Mouse (Mus musculus) CD8-positive naive resting alpha-beta T cell, adult 2 months (primary cell): ENCODE measurements around the gene Cmklr1.

Experiments
- DNase-seq, 2 experiments: peaks; one replicate each; pipeline ENCODE4 v3.0.0; 2022; ENCODE audit warnings: low read depth in 2 of 2, low spot score in 2 of 2

Gene Cmklr1

DNA sequence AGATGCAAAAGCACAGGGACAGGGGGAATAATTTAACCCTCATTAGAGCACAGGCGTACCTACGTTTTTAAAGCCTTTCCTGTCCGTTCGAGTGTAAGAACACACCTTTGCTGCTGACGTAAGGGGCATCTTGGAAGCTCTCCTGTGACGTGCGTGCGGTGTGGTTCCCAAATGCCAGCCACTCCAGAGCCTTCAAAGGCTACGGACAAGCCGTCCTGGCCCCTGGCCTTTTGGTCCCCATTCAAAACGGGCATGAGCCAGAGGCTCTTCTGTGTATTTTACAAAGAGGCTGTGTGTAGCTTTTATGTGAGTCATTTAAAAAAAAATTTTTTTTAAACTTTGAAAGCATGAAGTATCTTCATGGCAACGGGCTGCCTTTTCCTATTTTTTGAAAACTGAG lies 4.6 kb upstream of the Cmklr1 start:
- DNase-seq = no peak

DNA sequence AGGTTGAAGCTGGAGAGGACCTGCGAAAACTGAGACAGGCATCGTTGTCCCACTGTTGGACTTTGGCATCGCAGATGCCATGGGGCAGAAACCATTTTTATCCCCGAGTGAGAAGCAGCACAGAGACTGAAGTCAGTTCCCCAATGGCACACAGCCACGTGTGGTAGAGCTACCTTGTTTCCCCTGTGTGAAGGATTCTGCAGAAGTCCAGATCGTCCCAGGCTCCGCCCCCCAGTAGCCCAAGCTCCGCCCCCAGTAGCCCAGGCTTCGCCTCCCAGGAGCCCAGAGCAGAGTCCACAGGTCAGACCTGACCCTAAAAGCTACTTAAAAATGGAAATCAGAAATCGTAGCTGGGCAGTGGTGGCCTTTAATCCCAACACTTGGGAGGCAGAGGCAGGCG lies 4.0 kb upstream of the Cmklr1 start:
- no peak for DNase-seq

DNA sequence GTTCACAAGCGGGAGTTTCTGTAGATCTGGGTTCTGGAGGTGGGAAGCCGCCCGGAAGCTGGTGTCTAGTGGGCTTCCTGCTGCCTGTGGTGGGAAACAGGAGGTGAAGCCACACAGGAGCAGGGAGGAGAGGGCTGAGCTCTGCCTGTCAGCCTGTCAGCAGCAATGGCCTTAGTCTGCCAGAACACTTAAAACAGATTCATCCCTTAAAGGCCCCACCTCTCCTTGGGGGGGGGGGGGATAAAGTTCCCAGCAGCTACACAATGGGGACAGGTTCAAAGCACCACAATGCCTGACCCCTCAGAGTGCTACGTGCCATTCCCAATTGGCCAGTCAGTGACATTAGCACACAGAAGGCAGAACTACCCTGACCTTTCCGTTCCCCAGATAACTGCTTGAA lies 2.0 kb upstream of the Cmklr1 start:
- DNase-seq = no peak

DNA sequence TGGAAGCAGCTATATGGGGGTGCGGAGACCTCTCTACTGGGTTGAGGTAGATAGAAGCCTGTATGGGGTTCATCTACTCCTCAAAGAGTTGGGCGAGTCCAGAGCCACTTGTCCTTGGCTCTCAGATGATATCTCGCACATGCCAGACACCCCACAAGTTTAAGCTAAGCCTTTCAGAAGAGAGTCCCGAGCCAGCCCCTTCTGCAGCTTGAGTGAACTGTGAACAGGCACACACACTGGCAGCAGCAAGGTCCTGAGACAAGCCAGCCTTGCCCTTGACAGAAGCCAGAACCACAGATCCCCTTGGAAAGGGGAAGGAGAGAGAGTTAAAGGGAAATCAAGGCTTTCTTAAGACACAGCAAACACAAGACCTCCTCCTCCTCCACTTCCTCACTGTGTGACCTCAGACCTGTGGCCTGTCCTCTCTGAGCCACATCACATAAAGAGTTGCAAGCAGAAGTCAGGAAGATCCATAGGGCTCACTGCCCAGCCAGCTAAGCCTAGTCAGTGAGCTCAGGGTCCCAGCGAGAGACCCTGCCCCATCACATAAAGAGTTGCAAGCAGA lies 1.5 kb downstream of the Cmklr1 start:
- no peak for DNase-seq

DNA sequence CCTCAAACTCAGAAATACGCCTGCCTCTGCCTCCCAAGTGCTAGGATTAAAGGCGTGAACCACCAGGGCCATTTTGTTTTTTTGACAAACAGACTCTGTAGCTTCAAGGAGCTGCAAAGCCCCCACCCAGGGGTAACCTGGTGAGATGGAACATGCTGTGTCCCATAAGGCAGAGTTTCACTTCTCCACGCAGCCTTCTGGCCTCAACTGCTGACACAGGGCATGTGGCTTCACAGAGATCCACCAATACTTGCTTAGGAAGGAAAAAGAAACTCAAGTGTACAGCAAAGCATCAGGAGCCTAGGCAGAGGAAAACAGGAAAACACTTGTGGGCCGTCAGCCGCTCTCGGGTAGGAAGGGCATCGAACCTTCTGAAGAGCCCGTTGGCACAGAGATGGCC lies 3.1 kb downstream of the Cmklr1 start:
- no peak for DNase-seq

DNA sequence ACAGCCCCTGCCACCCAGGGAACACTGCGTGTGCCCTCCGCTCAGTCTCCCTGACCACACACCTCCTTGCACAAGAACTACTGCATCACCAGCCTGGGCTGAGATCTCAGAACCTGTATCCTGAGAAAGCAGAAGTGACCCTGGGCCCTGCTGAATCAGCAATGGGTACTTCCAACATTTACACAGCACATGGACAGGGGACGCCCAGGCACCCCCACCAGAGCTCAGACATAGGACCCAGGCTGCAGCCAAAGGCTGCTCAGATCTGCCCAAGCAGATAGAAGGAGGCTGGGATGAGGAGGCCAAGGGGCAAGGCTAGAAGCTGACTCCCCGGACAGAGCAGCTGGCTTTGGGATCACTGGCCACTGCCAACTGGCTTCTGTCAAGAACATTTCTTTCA lies 5.7 kb downstream of the Cmklr1 start:
- DNase-seq = no peak

DNA sequence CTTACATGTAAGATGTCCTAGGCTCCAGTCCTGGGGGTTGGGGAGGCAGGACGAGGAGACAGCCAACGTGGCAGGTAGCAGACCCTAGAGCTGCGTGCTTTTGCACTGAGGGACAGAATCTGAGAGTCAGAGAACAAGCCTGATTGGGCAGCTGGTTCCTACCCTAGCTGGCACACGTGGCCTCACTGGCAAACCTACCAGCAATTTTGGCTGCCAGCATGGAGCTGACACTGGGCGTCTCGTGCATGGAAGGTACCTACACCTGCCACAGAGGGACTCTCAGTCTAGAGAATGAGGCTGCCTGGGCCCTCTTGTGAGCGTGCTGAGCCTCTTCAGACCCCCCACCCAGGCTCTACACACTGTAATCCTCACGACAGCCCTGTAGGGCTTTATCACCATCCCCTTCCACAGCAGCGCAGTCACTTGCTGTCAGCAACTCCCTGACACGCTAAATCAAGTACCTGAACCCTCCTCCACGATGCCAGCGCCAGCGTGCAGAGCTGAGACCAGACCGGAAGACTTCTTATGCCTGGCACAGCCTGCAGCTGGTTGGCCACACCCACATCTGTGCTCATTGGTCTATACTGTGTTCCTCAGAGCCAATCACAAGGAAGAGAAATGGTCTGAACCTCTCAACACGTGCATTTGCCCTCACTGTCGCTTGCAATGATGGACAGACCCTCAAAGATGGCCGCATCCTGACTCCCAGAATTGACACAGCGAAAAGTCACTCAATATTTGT lies 6.9 kb downstream of the Cmklr1 start:
- DNase-seq = no peak

DNA sequence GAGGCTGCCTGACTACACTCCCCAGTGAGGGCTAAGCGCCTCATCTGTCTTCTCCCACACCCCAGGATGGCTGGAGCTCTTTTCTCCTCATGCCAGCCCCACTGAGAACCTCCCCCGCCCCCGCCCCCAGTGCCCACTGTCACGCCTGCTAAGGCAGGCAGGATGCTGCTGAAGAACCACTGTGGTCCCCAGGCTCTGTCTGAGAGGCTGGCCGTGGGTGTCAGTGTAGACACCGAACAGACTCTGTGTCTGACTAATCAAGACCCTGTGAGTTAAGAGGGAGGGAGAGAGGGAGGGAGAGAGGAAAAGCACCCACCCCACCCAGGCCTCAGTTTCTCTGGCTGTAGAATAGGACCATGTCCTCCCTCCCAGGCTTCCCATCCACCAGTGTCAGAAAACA lies 9.2 kb downstream of the Cmklr1 start:
- DNase-seq = no peak

DNA sequence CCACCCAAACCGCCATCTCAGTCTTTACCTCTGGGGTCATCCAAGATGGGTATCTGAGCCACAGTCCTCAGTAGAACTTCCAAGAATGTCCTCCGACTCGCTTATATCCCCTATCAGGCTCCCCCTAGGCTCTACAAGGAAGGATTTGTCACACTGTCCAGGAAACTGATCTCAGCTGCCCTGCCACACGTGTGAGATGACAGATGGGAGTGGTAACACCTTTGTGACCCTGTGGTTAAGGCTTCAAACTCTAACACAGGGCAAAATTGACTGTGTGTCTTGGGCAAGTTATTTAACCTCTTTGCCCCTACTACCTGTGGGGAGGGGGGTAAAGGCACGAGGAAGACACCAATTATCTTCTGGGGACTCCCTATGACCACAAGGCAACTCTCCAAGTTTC lies 11.1 kb downstream of the Cmklr1 start:
- DNase-seq = no peak

DNA sequence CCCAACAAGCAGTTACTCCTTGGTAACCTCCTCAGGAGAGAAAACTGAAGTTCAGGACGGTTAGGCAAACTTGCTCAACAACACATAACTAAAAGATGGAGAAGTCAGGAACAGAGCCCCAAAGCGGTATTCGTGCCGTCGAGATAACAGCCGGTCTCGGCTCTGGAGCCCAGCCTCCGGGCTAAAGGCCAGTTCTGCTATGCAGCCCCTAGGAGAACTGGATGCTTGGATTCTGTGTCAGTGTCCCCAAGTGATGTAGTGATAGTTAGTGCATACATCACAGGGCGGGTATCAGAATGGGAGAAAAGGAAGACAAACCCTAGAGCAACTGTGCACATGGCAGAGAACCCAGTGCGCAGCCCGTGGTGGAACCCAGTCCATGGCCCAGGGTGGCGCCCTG lies 12.2 kb downstream of the Cmklr1 start:
- no peak for DNase-seq

DNA sequence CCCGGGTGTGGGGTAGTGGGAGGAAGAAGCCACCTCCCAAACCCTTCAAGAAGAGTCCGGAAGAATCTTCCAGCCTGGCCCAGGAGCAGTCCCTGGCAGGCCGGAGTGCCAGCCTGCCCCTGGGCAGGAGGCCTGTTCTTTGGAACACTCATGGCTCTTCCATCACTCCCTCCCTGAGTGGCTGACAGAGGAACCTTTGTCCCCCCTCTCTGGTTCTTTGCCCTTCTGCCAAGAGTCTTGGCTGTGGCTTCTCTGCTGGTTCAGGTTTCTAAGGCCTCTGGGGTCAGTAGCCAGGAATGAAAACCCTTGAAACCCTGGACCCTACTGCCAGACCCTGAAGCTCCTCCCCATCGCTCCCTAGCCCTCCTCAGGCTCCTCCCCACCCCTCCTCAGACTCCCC lies 12.6 kb downstream of the Cmklr1 start:
- no peak for DNase-seq

DNA sequence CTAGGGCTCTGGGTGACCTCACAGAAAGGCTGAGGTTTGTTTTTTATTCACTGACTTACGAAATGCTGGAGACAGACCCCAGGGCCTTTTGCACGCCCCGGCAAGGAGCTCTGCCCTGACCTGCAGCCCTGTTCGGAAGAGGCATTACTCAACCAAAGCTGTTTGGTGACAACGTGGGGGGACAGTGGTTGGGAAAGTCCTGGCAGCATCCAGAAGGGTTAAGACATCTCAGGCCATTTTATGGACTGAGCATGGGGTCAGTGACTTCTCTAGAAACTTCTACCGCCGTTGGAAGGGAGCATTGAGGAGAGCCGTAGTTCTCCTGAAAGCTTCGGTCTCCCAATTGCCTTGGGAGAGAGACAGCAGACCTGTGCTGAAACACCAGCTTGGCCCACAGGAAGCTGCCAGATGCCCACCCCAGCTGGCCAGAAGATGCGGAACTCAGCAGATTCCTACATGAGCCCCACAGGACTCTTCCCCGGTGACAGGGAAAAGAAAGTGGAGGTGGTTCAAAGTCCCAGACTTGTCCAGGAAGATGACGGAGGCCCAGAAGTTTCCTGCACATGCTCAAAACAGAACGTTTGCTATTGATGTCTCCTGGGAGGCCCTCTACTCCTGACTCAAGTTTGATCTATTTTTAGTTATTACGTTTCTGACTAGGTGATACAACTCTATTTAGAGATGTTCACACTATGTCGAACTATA lies 14.2 kb downstream of the Cmklr1 start:
- DNase-seq = no peak

DNA sequence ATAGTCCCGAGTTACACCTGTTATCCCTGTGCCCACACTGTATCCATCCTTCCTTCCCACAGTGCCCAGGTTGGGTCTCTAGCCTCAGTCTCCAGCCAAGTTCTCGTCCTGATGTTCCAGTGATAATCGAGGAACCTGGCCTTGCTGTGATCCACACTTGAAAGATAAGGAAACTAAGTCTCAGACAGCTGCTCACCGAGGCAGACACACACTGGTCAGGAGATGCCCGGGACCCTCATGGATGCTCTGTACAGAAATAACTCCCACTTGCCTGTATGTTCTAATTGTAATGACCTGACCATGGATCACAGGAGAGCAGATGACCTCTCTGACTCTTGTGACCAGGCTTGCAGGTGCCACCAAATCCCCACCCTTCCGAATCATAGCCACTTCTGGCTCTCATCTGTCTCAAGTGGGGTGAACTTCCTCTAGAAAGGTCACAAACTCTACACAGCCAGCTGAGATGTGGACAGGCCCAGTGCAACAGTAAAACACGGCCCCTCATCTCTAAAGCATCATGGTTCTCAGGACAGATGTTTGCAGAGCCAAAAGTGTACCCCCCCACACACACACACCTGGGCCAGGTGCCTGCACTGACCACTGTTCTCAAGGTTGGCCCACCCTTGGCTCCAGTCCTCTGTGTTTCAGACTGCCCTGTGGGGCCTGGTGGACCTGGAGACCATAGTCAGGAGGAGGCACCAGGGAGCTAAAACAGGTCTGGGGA lies 15.2 kb downstream of the Cmklr1 start:
- no peak for DNase-seq

DNA sequence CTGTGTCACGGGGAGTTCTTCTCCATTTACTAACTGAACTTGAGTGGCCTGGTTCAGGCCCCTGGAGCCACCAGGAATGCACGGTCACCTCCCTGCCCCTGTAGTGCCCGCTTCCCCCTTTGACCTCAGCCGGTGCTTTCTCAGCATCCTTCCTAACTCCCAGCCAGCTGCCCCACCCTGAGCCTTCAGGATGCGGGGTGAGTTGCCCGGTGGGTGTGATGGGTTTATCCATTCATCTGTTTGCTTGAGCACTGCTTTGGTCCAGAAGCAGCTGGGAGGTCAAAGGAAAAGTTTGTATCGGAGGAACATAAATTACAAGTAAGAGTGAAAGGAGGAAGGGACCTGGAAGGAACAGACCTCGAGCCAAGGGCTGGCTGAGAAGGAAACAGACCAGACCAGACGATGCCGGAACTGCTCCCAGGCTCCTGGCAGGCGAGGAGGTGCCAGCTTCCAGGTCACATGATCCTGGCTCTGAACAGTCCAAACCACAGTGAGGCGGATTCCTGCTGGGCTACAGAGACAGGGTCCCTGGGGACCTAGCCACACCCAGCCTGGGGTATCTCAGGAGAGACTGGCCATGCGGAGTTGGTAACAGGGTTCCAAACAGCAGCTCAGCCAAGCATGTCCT lies 16.1 kb downstream of the Cmklr1 start:
- no peak for DNase-seq

DNA sequence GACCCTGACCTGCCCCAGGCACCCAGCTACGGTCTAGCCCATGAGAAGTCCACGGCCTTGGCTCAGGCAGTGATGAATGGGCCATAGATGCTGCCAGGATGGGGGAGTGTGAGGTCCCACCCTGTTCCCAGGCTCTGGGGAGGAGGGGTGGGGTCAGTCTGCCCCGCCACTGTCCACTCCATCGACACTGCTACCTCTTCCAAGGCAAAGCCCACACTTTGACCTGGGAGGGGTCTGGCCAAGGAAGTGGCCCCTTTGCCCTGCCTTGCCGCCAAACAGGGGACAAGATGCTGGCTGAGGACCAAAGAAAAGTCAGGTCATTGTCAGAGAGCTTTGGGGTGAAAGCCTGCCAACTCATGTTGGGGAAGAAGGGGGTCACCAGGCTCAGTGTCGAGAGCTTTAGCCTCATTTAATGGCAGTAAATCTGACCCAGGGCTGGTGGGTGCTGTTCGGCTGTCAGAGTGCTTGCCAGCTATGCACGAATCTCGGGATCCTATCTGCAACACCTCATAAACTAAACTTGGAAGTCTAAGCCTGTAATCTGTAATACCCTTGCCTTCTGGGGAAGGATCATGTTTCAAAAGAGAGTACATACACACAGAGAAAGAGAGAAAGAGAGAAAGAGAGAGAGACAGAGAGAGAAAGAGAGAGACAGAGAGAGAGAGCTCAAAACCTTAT lies 17.1 kb downstream of the Cmklr1 start:
- no peak for DNase-seq

DNA sequence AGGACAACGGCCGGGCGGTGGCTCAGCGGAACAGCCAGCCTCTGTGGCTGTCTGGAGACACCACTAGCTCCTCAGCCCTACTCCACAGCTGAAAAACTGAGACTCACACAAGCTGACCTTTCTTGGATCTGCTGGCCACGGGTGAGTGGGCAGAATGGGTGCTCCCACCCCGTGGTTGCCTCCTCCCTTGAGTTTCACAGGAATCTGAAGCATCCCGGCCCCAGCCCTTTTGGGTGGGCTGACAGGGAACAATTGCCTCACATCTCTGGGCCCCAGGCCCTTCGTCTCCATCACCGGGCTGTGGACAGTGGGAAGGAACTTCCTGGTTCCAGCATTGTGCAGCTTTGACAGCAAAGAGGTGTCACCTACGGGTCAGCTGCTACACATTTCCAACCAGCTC lies 20.1 kb downstream of the Cmklr1 start:
- DNase-seq = no peak

DNA sequence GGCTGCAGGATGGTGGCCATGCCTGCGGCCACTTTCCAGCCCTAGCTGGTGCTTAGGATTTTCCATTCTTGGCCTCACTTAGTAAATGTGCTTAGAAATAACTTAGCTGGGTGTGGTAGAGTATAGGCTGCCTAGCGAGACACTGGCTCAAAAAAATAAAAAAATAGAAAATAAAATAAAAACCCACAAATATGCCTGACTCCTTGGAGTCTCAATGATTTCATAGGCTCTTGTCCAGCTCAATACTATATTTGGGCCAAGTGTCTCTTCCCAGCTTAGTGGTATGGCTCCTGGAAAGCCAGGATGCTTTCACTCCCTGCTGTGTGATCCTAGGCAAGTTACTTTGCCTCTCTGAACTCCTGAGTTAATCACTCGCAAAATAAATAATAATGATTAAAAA lies 21.0 kb downstream of the Cmklr1 start:
- no peak for DNase-seq

DNA sequence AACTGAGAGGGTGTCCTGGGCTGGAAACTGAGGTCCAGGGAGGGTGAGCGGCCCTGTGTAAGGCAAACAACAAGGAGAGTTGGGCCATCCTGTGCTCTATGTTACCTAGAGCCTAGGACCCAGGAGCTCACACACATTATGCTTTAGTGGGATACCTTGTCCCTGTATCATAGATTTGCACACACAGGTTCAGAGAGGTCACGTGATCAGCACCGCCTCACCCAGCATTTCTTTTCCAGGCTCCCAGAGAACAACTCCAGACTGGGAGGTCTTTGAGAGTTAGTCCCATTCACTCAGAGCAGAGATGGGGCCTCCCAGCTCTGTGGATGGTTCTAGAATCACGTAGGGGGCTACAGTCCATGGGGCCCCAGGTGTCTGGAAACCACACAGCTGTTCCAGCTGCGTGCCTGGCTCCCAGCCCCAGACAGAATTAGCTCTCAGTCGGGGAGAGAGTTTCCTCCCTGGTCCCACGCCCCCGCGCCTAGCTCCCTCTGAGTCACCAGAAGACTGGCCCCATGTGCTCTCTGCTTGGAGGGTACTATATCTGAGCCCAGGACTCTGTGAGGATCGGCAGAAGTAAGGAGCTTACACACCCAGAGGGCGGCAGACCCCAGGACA lies 22.3 kb downstream of the Cmklr1 start:
- DNase-seq = no peak

DNA sequence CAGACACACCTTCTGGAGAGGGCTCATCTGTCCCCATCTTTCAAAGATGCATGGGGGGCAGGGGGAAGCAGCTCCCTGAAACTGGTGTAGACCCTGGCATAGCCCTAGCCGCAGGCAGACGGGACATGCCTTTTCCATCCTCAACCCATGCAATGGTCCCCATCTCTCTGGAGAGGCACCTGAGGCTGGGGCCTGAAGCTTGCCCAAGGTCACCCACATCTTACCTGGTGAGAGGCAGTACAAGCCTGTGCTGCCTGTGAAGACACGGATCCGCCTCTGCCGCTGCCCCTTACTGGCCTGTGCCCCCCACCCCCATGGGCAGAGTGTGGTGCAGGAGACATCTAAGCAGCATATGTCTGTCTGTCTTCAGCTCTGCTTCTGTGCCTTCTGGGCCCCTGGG lies 23.2 kb downstream of the Cmklr1 start:
- no peak for DNase-seq

DNA sequence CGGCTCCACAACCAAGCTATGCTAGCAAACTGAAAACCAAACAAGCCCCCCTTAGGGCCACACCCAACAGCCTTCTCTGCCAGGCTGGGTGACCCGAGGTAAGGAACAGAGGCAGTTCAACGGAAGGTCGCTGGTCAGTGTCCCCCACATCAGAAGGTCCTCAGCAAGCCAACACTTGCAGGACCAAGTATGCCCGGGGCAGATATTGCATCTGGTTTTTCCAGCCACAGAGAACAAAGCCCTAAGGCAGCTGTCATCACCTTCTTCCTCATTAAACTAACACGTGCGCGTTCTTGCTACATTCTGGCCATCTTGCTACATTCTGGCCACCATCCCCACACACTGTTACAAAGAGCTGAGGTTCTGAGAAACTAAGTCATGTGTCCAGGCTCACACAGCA lies 23.9 kb downstream of the Cmklr1 start:
- no peak for DNase-seq

DNA sequence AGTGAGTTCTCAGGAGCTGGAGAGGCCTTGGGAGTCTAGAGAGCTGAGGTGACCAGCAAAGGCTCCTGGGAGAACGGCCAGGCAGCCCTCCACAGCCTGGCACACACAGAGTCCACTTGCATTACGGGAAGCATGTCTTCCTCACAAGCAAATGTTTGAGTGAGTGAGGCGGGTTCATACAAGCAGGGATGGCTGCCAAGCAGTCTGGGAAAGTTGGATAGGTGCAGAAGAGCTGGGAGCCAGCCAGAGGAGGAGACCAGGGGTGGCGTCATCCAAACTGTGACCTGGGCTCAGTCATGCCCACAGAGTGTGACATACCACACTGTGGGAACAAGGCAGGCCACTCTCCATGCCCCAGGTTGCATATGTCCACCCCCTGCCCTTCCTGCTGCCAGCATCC lies 25.2 kb downstream of the Cmklr1 start:
- no peak for DNase-seq
